Mouse (Mus musculus): ENCODE results near the gene Ifitm6. TPM values are rescaled to one million over a fixed set of nuclear protein-coding genes. Genes with fewer than 3 reads are reported as not detected.
"Not testable (repeated sequence)": the region's sequence is repeated elsewhere in the genome, so short reads cannot be mapped to it uniquely, and the experiment has no call there.

Ifitm6 gene
- polyA plus RNA-seq, 1 experiment: 4.4 TPM

- Histone ChIP-seq H3K79me2 (ENCODE audit: control insufficient read depth, insufficient read depth) (no peaks in the 10 kb centered on the region), H3K36me3 (ENCODE audit: control insufficient read depth, insufficient read depth) (no peaks in the 10 kb centered on the region), H3K27me3 (ENCODE audit: control insufficient read depth, insufficient read depth, insufficient read length) (no peaks in the 10 kb centered on the region), H3K4me2 (ENCODE audit: low read depth) (peak overlapping the region; percentile 37), H3K4me3 (no peak overlapping the region), H3ac (ENCODE audit: control insufficient read depth, insufficient read length) (no peak overlapping the region)
- TF ChIP-seq E2F4 (IDR thresholded peaks at IDR 0.05; ENCODE audit: insufficient read depth) (no peak), CEBPB (IDR thresholded peaks at IDR 0.05; ENCODE audit: insufficient read depth, poor library complexity, severe bottlenecking) (0 out of 2 replicates have a peak, but pooled peaks have one; percentile 19), POLR2AphosphoS2 (IDR thresholded peaks at IDR 0.05; ENCODE audit: insufficient read length, low read depth) (no peak), TCF12 (IDR thresholded peaks at IDR 0.05; ENCODE audit: insufficient read depth, poor library complexity, severe bottlenecking) (no peak)
Measured at GRCm38 (mm10) chr7:140981704-140982103, 36.0 kb downstream of the Ifitm6 start.

GRCm38 (mm10) chr7:140976720-140977119 lies 41.0 kb downstream of the Ifitm6 start:
- H3K4me2 ChIP-seq (ENCODE audit: low read depth); H3K27me3 ChIP-seq (ENCODE audit: control insufficient read depth, insufficient read depth, insufficient read length); H3K79me2 ChIP-seq (ENCODE audit: control insufficient read depth, insufficient read depth); H3K36me3 ChIP-seq (ENCODE audit: control insufficient read depth, insufficient read depth); H3K4me3 ChIP-seq; H3ac ChIP-seq (ENCODE audit: control insufficient read depth, insufficient read length): not testable (repeated sequence)

- Histone ChIP-seq H3K79me2 (ENCODE audit: control insufficient read depth, insufficient read depth) (no peaks in the 10 kb centered on the region), H3K36me3 (ENCODE audit: control insufficient read depth, insufficient read depth) (no peaks in the 10 kb centered on the region), H3K27me3 (ENCODE audit: control insufficient read depth, insufficient read depth, insufficient read length) (no peaks in the 10 kb centered on the region), H3K4me3 (no peak overlapping the region), H3K4me2 (ENCODE audit: low read depth) (no peak overlapping the region), H3ac (ENCODE audit: control insufficient read depth, insufficient read length) (no peak overlapping the region)
- TF ChIP-seq TCF12 (IDR thresholded peaks at IDR 0.05; ENCODE audit: insufficient read depth, poor library complexity, severe bottlenecking) (no peak), CEBPB (IDR thresholded peaks at IDR 0.05; ENCODE audit: insufficient read depth, poor library complexity, severe bottlenecking) (peak; percentile 50; the same call in 1 of the 2 replicates)
Measured at GRCm38 (mm10) chr7:140975465-140975864, 42.3 kb downstream of the Ifitm6 start.

GRCm38 (mm10) chr7:140974940-140975339 lies 42.8 kb downstream of the Ifitm6 start:
- H3ac ChIP-seq (ENCODE audit: control insufficient read depth, insufficient read length): no peak overlapping the region
- no peak overlapping the region for H3K4me2 ChIP-seq (ENCODE audit: low read depth)
- H3K4me3 ChIP-seq: no peak overlapping the region
- no peaks in the 10 kb centered on the region for H3K79me2 ChIP-seq (ENCODE audit: control insufficient read depth, insufficient read depth)
- no peaks in the 10 kb centered on the region for H3K36me3 ChIP-seq (ENCODE audit: control insufficient read depth, insufficient read depth)
- TF ChIP-seq TCF3 (IDR thresholded peaks at IDR 0.05; ENCODE audit: insufficient read length, low read depth) (no peak), TCF12 (IDR thresholded peaks at IDR 0.05; ENCODE audit: insufficient read depth, poor library complexity, severe bottlenecking) (no peak), E2F4 (IDR thresholded peaks at IDR 0.05; ENCODE audit: insufficient read depth) (no peak), CEBPB (IDR thresholded peaks at IDR 0.05; ENCODE audit: insufficient read depth, poor library complexity, severe bottlenecking) (no peak), POLR2AphosphoS2 (IDR thresholded peaks at IDR 0.05; ENCODE audit: insufficient read length, low read depth) (no peak), REST (IDR thresholded peaks at IDR 0.05; ENCODE audit: insufficient read depth, insufficient read length) (no peak), SRF (IDR thresholded peaks at IDR 0.05; ENCODE audit: control insufficient read depth, insufficient read length, low read depth) (no peak), USF1 (IDR thresholded peaks at IDR 0.05; ENCODE audit: low read depth) (no peak), POLR2A (IDR thresholded peaks at IDR 0.05; ENCODE audit: insufficient read length, low read depth) (no peak), MYOD1 (IDR thresholded peaks at IDR 0.05; ENCODE audit: control insufficient read depth in 1 of 3, insufficient read length in 2 of 3, low read depth in 2 of 3) (no peak), MAX (IDR thresholded peaks at IDR 0.05; ENCODE audit: low read depth) (no peak), MYOG (IDR thresholded peaks at IDR 0.05; ENCODE audit: control insufficient read depth in 1 of 3, insufficient read depth in 1 of 3, insufficient read length in 2 of 3, low read depth in 2 of 3) (no peak)
- no peaks in the 10 kb centered on the region for H3K27me3 ChIP-seq (ENCODE audit: control insufficient read depth, insufficient read depth, insufficient read length)

GRCm38 (mm10) chr7:140973396-140974165 lies 44.1 kb downstream of the Ifitm6 start:
- no peak overlapping the region for H3K4me3 ChIP-seq
- no peaks in the 10 kb centered on the region for H3K79me2 ChIP-seq (ENCODE audit: control insufficient read depth, insufficient read depth)
- TF ChIP-seq MYOD1 (IDR thresholded peaks at IDR 0.05; ENCODE audit: control insufficient read depth in 1 of 3, insufficient read length in 2 of 3, low read depth in 2 of 3) (peak in 1 of 3 experiments; percentile 23), CEBPB (IDR thresholded peaks at IDR 0.05; ENCODE audit: insufficient read depth, poor library complexity, severe bottlenecking) (no peak), POLR2AphosphoS2 (IDR thresholded peaks at IDR 0.05; ENCODE audit: insufficient read length, low read depth) (no peak), MAX (IDR thresholded peaks at IDR 0.05; ENCODE audit: low read depth) (no peak), USF1 (IDR thresholded peaks at IDR 0.05; ENCODE audit: low read depth) (no peak), TCF3 (IDR thresholded peaks at IDR 0.05; ENCODE audit: insufficient read length, low read depth) (no peak), REST (IDR thresholded peaks at IDR 0.05; ENCODE audit: insufficient read depth, insufficient read length) (no peak), E2F4 (IDR thresholded peaks at IDR 0.05; ENCODE audit: insufficient read depth) (no peak)
- peak overlapping the region; percentile 84 for H3K4me2 ChIP-seq (ENCODE audit: low read depth)
- no peaks in the 10 kb centered on the region for H3K27me3 ChIP-seq (ENCODE audit: control insufficient read depth, insufficient read depth, insufficient read length)
- H3ac ChIP-seq (ENCODE audit: control insufficient read depth, insufficient read length): no peak overlapping the region
- no peaks in the 10 kb centered on the region for H3K36me3 ChIP-seq (ENCODE audit: control insufficient read depth, insufficient read depth)
